ENCODE assay signal across 16 mouse cellular contexts in the genomic region with DNA sequence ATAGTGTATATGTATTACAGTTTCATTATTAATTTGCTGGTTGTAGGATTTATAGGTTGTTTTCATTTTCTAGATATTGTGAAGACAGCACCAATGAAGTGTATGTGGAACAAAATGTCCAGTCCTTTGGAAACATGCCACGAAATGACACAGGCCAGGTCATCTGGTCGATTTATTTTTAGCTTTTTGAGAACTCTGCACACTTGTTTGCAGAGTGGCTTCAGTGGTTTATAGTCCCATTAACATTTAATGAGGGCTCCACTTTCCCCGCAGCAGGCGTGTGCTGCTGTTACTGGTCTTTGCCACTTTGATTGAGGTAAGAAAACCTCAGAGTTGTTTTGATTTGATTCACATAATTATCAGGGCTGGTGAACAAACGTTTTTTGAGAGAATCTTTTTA.
DNase-seq lines count a peak whose midpoint lies in the region; ATAC-seq and TF ChIP-seq lines count a peak whose summit lies in the region.
"Had no signal": no experiment of that assay in that cellular context is flagged by ENCODE, and none has a peak within 500 bp of the region (broad histone marks: within the 10 kb centered on the region; RNA-seq: fewer than 3 reads in every experiment).

No protein-coding gene starts in this region.

- peak; percentile 43; the same call in 1 of the 2 replicates for TF ChIP-seq EP300 in lung, postnatal 0 days (IDR thresholded peaks at IDR 0.05)

- intact Hi-C loops in heart, postnatal 14 days (cut with DNase I), result no loop called here

- no peak for ATAC-seq in heart, embryonic 11.5 days (replicated peaks; ENCODE audit: insufficient number of reproducible peaks, low FRiP score, low TSS enrichment)
- no peak for ATAC-seq in lung, postnatal 0 days
- ATAC-seq: liver, embryonic 12.5 days; midbrain, embryonic 16.5 days had no signal

- H3K4me2 ChIP-seq in heart, embryonic 11.5 days, result no peak overlapping the region
- no peak overlapping the region for H3K4me2 ChIP-seq in lung, postnatal 0 days (replicated peaks; ENCODE audit: low read depth, low read length)
- H3K4me2 ChIP-seq: liver, embryonic 12.5 days had no signal

- 47% methylated on average over 5 of the region's 5 CpGs for WGBS in heart, embryonic 11.5 days (ENCODE audit: insufficient replicate concordance)
- WGBS in lung, postnatal 0 days, result 23% methylated on average over 5 of the region's 5 CpGs

- no peak overlapping the region for H3K9ac ChIP-seq in heart, embryonic 11.5 days (ENCODE audit: low read depth, low read length)
- no peak overlapping the region for H3K9ac ChIP-seq in lung, postnatal 0 days (replicated peaks; ENCODE audit: low read depth)
- H3K9ac ChIP-seq: liver, embryonic 12.5 days had no signal

- H3K4me3 ChIP-seq in heart, embryonic 11.5 days (ENCODE audit: low read depth, low read length), result no peak overlapping the region
- H3K4me3 ChIP-seq in lung, postnatal 0 days (ENCODE audit: low read depth, low read length), result no peak overlapping the region
- H3K4me3 ChIP-seq: erythroblast, embryonic 14.5 days; left cerebral cortex, adult 2 months; liver, embryonic 12.5 days had no signal

- DNase-seq in heart, adult 18-20 months, result peak; percentile 54 to 63
- peak; percentile 28 for DNase-seq in lung, postnatal 0 days (ENCODE audit: low spot score)
- DNase-seq in lung, postnatal 25 days (ENCODE audit: low spot score), result no peak
- DNase-seq in heart, postnatal 14 days, result peak; percentile 7 to 44
- no peak for DNase-seq in frontal cortex, postnatal 14 days (ENCODE audit: low spot score in 2 of 2)
- no peak for DNase-seq in ovary, postnatal 10 days (ENCODE audit: low spot score)
- DNase-seq: adrenal gland, adult 8-10 months; B cell, adult 2 months; cerebellum, postnatal 10 days; spleen, adult 18-20 months; thymus, postnatal 36 days had no signal

- peaks cover 6% of the 10 kb centered on the region; the same call in 1 of the 2 replicates for H3K4me1 ChIP-seq in heart, embryonic 11.5 days (ENCODE audit: control insufficient read depth, insufficient read depth, low read length)
- no peaks in the 10 kb centered on the region for H3K4me1 ChIP-seq in lung, postnatal 0 days (ENCODE audit: insufficient read depth, low read depth, low read length)
- H3K4me1 ChIP-seq: liver, embryonic 12.5 days had no signal

- no peaks in the 10 kb centered on the region for H3K36me3 ChIP-seq in heart, embryonic 11.5 days (ENCODE audit: control insufficient read depth, insufficient read depth, low read length)
- H3K36me3 ChIP-seq in lung, postnatal 0 days (ENCODE audit: insufficient read depth, low read length), result no peaks in the 10 kb centered on the region
- H3K36me3 ChIP-seq: liver, embryonic 12.5 days had no signal

- no peak overlapping the region for H3K27ac ChIP-seq in heart, embryonic 11.5 days (ENCODE audit: low read depth, low read length)
- H3K27ac ChIP-seq in lung, postnatal 0 days (ENCODE audit: low read length), result no peak overlapping the region
- H3K27ac ChIP-seq: left cerebral cortex, adult 2 months; liver, embryonic 12.5 days had no signal

- no peaks in the 10 kb centered on the region for H3K27me3 ChIP-seq in heart, embryonic 11.5 days (ENCODE audit: control insufficient read depth, insufficient read depth, low read length)
- H3K27me3 ChIP-seq in lung, postnatal 0 days (replicated peaks; ENCODE audit: insufficient read depth, low read length), result no peaks in the 10 kb centered on the region
- H3K27me3 ChIP-seq: liver, embryonic 12.5 days had no signal

- no peak for TF ChIP-seq CTCF in lung, postnatal 0 days (IDR thresholded peaks at IDR 0.05)

- H3K9me3 ChIP-seq in heart, embryonic 11.5 days (replicated peaks; ENCODE audit: control insufficient read depth, low read length), result no peaks in the 10 kb centered on the region
- H3K9me3 ChIP-seq in lung, postnatal 0 days (ENCODE audit: low read length), result no peaks in the 10 kb centered on the region
- H3K9me3 ChIP-seq: liver, embryonic 12.5 days had no signal

Comparison
In these comparisons a context has a peak if more than half of its experiments do, and no peak if none do; other contexts are left out.
1. DNase-seq: peak in heart, adult 18-20 months (2 of 2), lung, postnatal 0 days (single experiment) and heart, postnatal 14 days (2 of 2); none in lung, postnatal 25 days (single experiment), frontal cortex, postnatal 14 days (0 of 2) and ovary, postnatal 10 days (single experiment).